Mouse (Mus musculus): Measurements from ENCODE around the gene Slc45a1. TPM values are rescaled to one million over a fixed set of nuclear protein-coding genes. Genes with fewer than 3 reads are reported as not detected.

The Slc45a1 gene
- polyA plus RNA-seq, 1 experiment from 2014 or later: 1.4 TPM

GRCm38 (mm10) chr4:150619011-150619410, 33.0 kb downstream of the Slc45a1 start:
- Histone ChIP-seq H3K4me3 (ENCODE audit: low read depth, low read length) (no peak overlapping the region), H3K27ac (ENCODE audit: low read depth) (no peak overlapping the region), H3K36me3 (ENCODE audit: control insufficient read depth, insufficient read depth, low read length) (peaks cover 82% of the 10 kb centered on the region), H3K4me2 (ENCODE audit: low read length) (no peak overlapping the region), H3K27me3 (replicated peaks; ENCODE audit: control insufficient read depth, insufficient read depth, low read length) (no peaks in the 10 kb centered on the region), H3K4me1 (replicated peaks; ENCODE audit: control insufficient read depth, insufficient read depth, low read length) (no peaks in the 10 kb centered on the region), H3K9me3 (ENCODE audit: control insufficient read depth, low read length) (no peaks in the 10 kb centered on the region), H3K9ac (ENCODE audit: low read length) (no peak overlapping the region)
- ATAC-seq (replicated peaks; ENCODE audit: low FRiP score, low TSS enrichment, low read depth) (no peak), DNase-seq (ENCODE audit: low spot score) (no peak)
- WGBS: 88% methylated on average over 7 of the region's 7 CpGs

GRCm38 (mm10) chr4:150616841-150617240, 35.1 kb downstream of the Slc45a1 start:
- no peak overlapping the region for H3K4me3 ChIP-seq (ENCODE audit: low read depth, low read length)
- no peak overlapping the region for H3K9ac ChIP-seq (ENCODE audit: low read length)
- no peak for DNase-seq (ENCODE audit: low spot score)
- no peak for ATAC-seq (replicated peaks; ENCODE audit: low FRiP score, low TSS enrichment, low read depth)
- H3K4me2 ChIP-seq (ENCODE audit: low read length): no peak overlapping the region
- H3K27me3 ChIP-seq (replicated peaks; ENCODE audit: control insufficient read depth, insufficient read depth, low read length): no peaks in the 10 kb centered on the region
- no peak overlapping the region for H3K27ac ChIP-seq (ENCODE audit: low read depth)
- H3K36me3 ChIP-seq (ENCODE audit: control insufficient read depth, insufficient read depth, low read length): peaks cover 90% of the 10 kb centered on the region
- no peaks in the 10 kb centered on the region for H3K9me3 ChIP-seq (ENCODE audit: control insufficient read depth, low read length)
- 97% methylated on average over 20 of the region's 20 CpGs for WGBS
- no peaks in the 10 kb centered on the region for H3K4me1 ChIP-seq (replicated peaks; ENCODE audit: control insufficient read depth, insufficient read depth, low read length)

- no peak for ATAC-seq (replicated peaks; ENCODE audit: low FRiP score, low TSS enrichment, low read depth)
- no peaks in the 10 kb centered on the region for H3K4me1 ChIP-seq (replicated peaks; ENCODE audit: control insufficient read depth, insufficient read depth, low read length)
- H3K27me3 ChIP-seq (replicated peaks; ENCODE audit: control insufficient read depth, insufficient read depth, low read length): no peaks in the 10 kb centered on the region
- WGBS: 75% methylated on average over 13 of the region's 13 CpGs
- H3K36me3 ChIP-seq (ENCODE audit: control insufficient read depth, insufficient read depth, low read length): peaks cover 96% of the 10 kb centered on the region
- DNase-seq (ENCODE audit: low spot score): no peak
- H3K27ac ChIP-seq (ENCODE audit: low read depth): no peak overlapping the region
- no peak overlapping the region for H3K4me3 ChIP-seq (ENCODE audit: low read depth, low read length)
- H3K9me3 ChIP-seq (ENCODE audit: control insufficient read depth, low read length): no peaks in the 10 kb centered on the region
- H3K9ac ChIP-seq (ENCODE audit: low read length): no peak overlapping the region
- no peak overlapping the region for H3K4me2 ChIP-seq (ENCODE audit: low read length)
Measured at GRCm38 (mm10) chr4:150616029-150616420, 35.9 kb downstream of the Slc45a1 start.

GRCm38 (mm10) chr4:150615251-150616028, 36.5 kb downstream of the Slc45a1 start:
- no peaks in the 10 kb centered on the region for H3K27me3 ChIP-seq (replicated peaks; ENCODE audit: control insufficient read depth, insufficient read depth, low read length)
- H3K4me3 ChIP-seq (ENCODE audit: low read depth, low read length): no peak overlapping the region
- H3K36me3 ChIP-seq (ENCODE audit: control insufficient read depth, insufficient read depth, low read length): peaks cover 99% of the 10 kb centered on the region
- no peak for DNase-seq (ENCODE audit: low spot score)
- H3K9me3 ChIP-seq (ENCODE audit: control insufficient read depth, low read length): no peaks in the 10 kb centered on the region
- H3K4me1 ChIP-seq (replicated peaks; ENCODE audit: control insufficient read depth, insufficient read depth, low read length): no peaks in the 10 kb centered on the region
- no peak overlapping the region for H3K4me2 ChIP-seq (ENCODE audit: low read length)
- WGBS: 90% methylated on average over 12 of the region's 12 CpGs
- no peak overlapping the region for H3K9ac ChIP-seq (ENCODE audit: low read length)
- ATAC-seq (replicated peaks; ENCODE audit: low FRiP score, low TSS enrichment, low read depth): no peak
- no peak overlapping the region for H3K27ac ChIP-seq (ENCODE audit: low read depth)

DNA sequence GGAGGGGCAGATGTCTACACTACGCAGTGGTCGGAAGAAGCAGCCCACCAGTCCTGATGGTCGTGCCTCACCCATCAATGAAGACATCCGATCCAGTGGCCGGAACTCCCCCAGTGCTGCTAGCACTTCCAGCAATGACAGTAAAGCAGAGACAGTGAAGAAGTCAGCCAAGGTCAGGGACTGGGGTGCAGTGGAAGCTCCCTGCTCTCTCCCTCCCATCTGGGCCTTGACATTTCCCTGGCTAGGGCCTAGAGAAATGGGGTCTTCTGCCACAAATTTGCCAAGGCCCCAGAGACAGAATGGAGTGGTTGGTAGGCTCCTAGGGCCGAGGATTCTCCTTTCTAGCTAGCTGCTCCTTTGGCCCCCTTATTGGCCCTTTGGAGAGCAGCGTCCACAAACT, 38.3 kb downstream of the Slc45a1 start:
- peaks cover 86% of the 10 kb centered on the region for H3K36me3 ChIP-seq (ENCODE audit: control insufficient read depth, insufficient read depth, low read length)
- no peak for ATAC-seq (replicated peaks; ENCODE audit: low FRiP score, low TSS enrichment, low read depth)
- WGBS: 87% methylated on average over 7 of the region's 7 CpGs

DNA sequence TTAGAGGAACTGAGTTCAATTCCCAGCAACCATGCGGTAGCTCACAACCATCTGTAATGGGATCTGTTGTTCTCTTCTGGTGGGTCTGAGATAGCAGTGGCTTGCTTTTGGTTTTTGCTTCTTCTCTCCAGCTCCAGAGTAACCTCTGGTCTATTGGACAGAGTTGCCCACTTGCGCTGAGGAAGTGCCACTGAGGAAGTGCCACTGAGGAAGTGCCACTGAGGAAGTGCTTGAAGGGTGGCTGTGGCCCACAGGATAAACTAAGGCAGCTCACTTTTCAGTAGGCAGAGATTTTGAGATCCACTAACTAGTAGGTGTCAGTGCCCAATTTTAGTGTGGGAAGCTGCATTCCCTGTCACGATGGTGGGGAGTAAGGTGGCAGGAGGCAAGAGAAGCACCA, 43.3 kb downstream of the Slc45a1 start:
- no peak overlapping the region for H3K9ac ChIP-seq (ENCODE audit: low read length)
- no peak overlapping the region for H3K4me2 ChIP-seq (ENCODE audit: low read length)
- ATAC-seq (replicated peaks; ENCODE audit: low FRiP score, low TSS enrichment, low read depth) (no peak), DNase-seq (ENCODE audit: low spot score) (no peak)
- H3K36me3 ChIP-seq (ENCODE audit: control insufficient read depth, insufficient read depth, low read length): peaks cover 35% of the 10 kb centered on the region
- WGBS: 93% methylated on average over 3 of the region's 3 CpGs
- H3K9me3 ChIP-seq (ENCODE audit: control insufficient read depth, low read length): no peaks in the 10 kb centered on the region
- H3K4me1 ChIP-seq (replicated peaks; ENCODE audit: control insufficient read depth, insufficient read depth, low read length): peaks cover 13% of the 10 kb centered on the region; the same call in 1 of the 2 replicates
- H3K27me3 ChIP-seq (replicated peaks; ENCODE audit: control insufficient read depth, insufficient read depth, low read length): no peaks in the 10 kb centered on the region
- H3K27ac ChIP-seq (ENCODE audit: low read depth): no peak overlapping the region
- H3K4me3 ChIP-seq (ENCODE audit: low read depth, low read length): no peak overlapping the region

More for the DNA sequence above, 38.3 kb downstream of the Slc45a1 start:
- Histone ChIP-seq H3K9ac (ENCODE audit: low read length) (no peak overlapping the region), H3K9me3 (ENCODE audit: control insufficient read depth, low read length) (no peaks in the 10 kb centered on the region), H3K4me2 (ENCODE audit: low read length) (no peak overlapping the region), H3K27me3 (replicated peaks; ENCODE audit: control insufficient read depth, insufficient read depth, low read length) (no peaks in the 10 kb centered on the region), H3K4me1 (replicated peaks; ENCODE audit: control insufficient read depth, insufficient read depth, low read length) (no peaks in the 10 kb centered on the region), H3K4me3 (ENCODE audit: low read depth, low read length) (no peak overlapping the region), H3K27ac (ENCODE audit: low read depth) (no peak overlapping the region)
- no peak for DNase-seq (ENCODE audit: low spot score)

GRCm38 (mm10) chr4:150606449-150607161, 45.4 kb downstream of the Slc45a1 start:
- peaks cover 13% of the 10 kb centered on the region; the same call in 1 of the 2 replicates for H3K4me1 ChIP-seq (replicated peaks; ENCODE audit: control insufficient read depth, insufficient read depth, low read length)
- H3K27me3 ChIP-seq (replicated peaks; ENCODE audit: control insufficient read depth, insufficient read depth, low read length): no peaks in the 10 kb centered on the region
- DNase-seq (ENCODE audit: low spot score) (no peak), ATAC-seq (replicated peaks; ENCODE audit: low FRiP score, low TSS enrichment, low read depth) (no peak)
- no peak overlapping the region for H3K9ac ChIP-seq (ENCODE audit: low read length)
- 64% methylated on average over 3 of the region's 3 CpGs for WGBS
- H3K27ac ChIP-seq (ENCODE audit: low read depth): no peak overlapping the region
- H3K36me3 ChIP-seq (ENCODE audit: control insufficient read depth, insufficient read depth, low read length): peaks cover 15% of the 10 kb centered on the region
- H3K4me3 ChIP-seq (ENCODE audit: low read depth, low read length): no peak overlapping the region
- no peaks in the 10 kb centered on the region for H3K9me3 ChIP-seq (ENCODE audit: control insufficient read depth, low read length)
- no peak overlapping the region for H3K4me2 ChIP-seq (ENCODE audit: low read length)

DNA sequence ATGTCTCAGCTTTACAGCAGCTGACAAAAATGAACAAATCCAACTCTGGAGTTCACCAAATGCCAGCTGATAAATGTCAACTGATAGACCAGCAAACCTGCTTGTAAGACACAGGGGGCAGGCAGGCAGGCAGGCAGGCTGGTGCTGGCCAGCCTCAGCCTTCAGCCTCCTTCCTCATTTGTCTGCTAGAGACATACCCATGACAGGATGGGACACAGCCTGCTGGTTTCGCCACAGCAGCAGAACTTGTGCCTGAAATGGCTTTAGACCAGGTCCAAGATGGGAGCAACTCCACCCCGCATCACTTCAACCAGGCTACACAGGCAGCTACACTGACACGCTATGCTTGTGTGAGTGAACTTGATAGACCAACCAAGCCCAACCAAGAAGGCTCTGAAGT, 46.2 kb downstream of the Slc45a1 start:
- Histone ChIP-seq H3K4me1 (replicated peaks; ENCODE audit: control insufficient read depth, insufficient read depth, low read length) (peaks cover 13% of the 10 kb centered on the region; the same call in 1 of the 2 replicates), H3K9ac (ENCODE audit: low read length) (no peak overlapping the region), H3K4me3 (ENCODE audit: low read depth, low read length) (no peak overlapping the region), H3K4me2 (ENCODE audit: low read length) (no peak overlapping the region), H3K36me3 (ENCODE audit: control insufficient read depth, insufficient read depth, low read length) (peaks cover 8% of the 10 kb centered on the region; the same call in 1 of the 2 replicates), H3K9me3 (ENCODE audit: control insufficient read depth, low read length) (no peaks in the 10 kb centered on the region), H3K27ac (ENCODE audit: low read depth) (no peak overlapping the region), H3K27me3 (replicated peaks; ENCODE audit: control insufficient read depth, insufficient read depth, low read length) (no peaks in the 10 kb centered on the region)
- ATAC-seq (replicated peaks; ENCODE audit: low FRiP score, low TSS enrichment, low read depth): no peak
- 73% methylated on average over 3 of the region's 3 CpGs for WGBS
- no peak for DNase-seq (ENCODE audit: low spot score)

Data from intestine, embryonic 14.5 days (tissue).